Mouse (Mus musculus) megakaryocyte, embryonic 14.5 days (primary cell): ENCODE data around the gene Clybl.

Experiments used
- FLI1 ChIP-seq: IDR thresholded peaks from 2 replicates; pipeline ENCODE4 v1.6.1; 2012; ENCODE audit warnings: low read length, inconsistent platforms, mixed read lengths
- GATA1 ChIP-seq: IDR thresholded peaks from 3 replicates; pipeline ENCODE4 v1.6.1; 2012; ENCODE audit warnings: mixed read lengths, low read length, inconsistent platforms, borderline replicate concordance

GRCm38 (mm10) chr14:122403422-122403940 lies 222.0 kb downstream of the Clybl start:
- no peak for TF ChIP-seq GATA1
- no peak for TF ChIP-seq FLI1
